Mouse (Mus musculus): ENCODE data around the gene Apbb2.

DNA sequence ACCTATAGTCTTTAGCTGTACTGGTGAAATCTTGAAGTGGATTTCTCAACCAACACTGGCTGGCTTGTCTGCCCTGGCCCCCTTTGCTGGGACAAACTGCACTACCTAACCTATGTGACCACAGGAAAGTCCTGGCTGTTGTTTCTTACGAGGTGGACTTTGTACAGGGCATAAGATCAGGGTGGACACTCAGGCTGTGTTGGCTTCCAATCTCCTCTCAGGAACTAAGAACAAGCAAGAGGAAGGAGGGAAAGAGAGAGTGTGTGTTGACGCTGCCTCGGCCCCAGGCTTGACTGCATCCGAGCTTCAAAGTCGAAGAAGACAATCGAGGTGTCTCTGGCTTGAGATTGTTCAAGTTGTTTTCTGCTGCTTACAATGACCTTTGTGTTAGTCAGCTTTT is 271.8 kb downstream of the Apbb2 start:
- TF ChIP-seq CTCF (IDR thresholded peaks at IDR 0.05; ENCODE audit: borderline replicate concordance, extremely low read depth, insufficient read depth, insufficient read length) (no peak), POLR2A (IDR thresholded peaks at IDR 0.05; ENCODE audit: borderline replicate concordance, extremely low read depth, insufficient read depth, insufficient read length, poor library complexity, severe bottlenecking) (no peak)
